21 mouse cellular contexts compared by ENCODE assay signal in the genomic region with DNA sequence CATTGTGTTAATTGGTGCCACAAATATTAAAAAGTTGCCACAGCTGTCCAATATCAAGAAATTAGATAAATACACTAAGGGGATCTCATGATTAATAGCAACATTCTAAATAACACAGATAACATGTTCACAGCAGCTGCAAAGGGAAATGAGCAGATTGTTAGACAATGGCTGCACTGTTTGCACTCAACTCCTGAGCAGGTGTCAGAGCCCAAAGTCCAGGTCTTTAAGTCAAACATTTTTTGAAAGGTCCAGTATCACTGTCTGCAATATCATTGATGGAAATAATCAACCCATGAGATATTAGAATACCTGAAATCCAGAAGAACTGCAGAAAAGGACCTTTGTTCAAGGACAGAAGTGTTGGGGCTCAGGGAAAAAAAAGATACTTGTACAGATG. TPM values are rescaled to one million over a fixed set of nuclear protein-coding genes. Genes with fewer than 3 reads are reported as not detected.
"Had no signal": no experiment of that assay in that cellular context is flagged by ENCODE, and none has a peak within 500 bp of the region (broad histone marks: within the 10 kb centered on the region; RNA-seq: fewer than 3 reads in every experiment).

No protein-coding gene starts in this region.

- H3K27ac ChIP-seq: limb, embryonic 10.5 days; limb, embryonic 13.5 days; liver, embryonic 13.5 days; lung, embryonic 15.5 days had no signal

- H3K36me3 ChIP-seq: limb, embryonic 10.5 days; limb, embryonic 13.5 days; liver, embryonic 13.5 days; lung, embryonic 15.5 days had no signal

- H3K9me3 ChIP-seq: limb, embryonic 10.5 days; limb, embryonic 13.5 days; liver, embryonic 13.5 days; lung, embryonic 15.5 days had no signal

- H3K27me3 ChIP-seq: limb, embryonic 13.5 days; liver, embryonic 13.5 days; lung, embryonic 15.5 days had no signal

- H3K4me1 ChIP-seq: liver, embryonic 13.5 days had no signal

- DNase-seq: kidney, adult 9 months; kidney, postnatal 14 days; layer of hippocampus, adult 9-11 months; liver; liver, embryonic 13.5 days; lung, postnatal 10 days; lung, postnatal 36 days; midbrain, embryonic 14.5 days; right cerebral cortex, adult 18-20 months; right cerebral cortex, postnatal 14 days; right cerebral cortex, postnatal 4 days; spleen, adult 18-20 months; thymus, adult 2 months; thymus, postnatal 14 days; thymus, postnatal 4 days had no signal

- H3K4me3 ChIP-seq: layer of hippocampus, adult 2 months; limb, embryonic 10.5 days; limb, embryonic 13.5 days; liver, embryonic 13.5 days; lung, embryonic 15.5 days had no signal

- H3K4me2 ChIP-seq: limb, embryonic 13.5 days; liver, embryonic 13.5 days; lung, embryonic 15.5 days; midbrain, embryonic 11.5 days had no signal

- H3K9ac ChIP-seq: limb, embryonic 13.5 days; liver, embryonic 13.5 days; lung, embryonic 15.5 days had no signal

RNA-seq across cellular contexts. Expression of gene Enpp6, which starts 53.4 kb away (rescaled TPM):
- total RNA-seq: megakaryocyte progenitor cell, adult 5-6 weeks had no signal
- polyA plus RNA-seq: midbrain, embryonic 14.5 days had no signal
